Mouse (Mus musculus) adrenal gland, adult 10 weeks (tissue): Measurements from ENCODE around the gene Neurod6. TPM values are rescaled to one million over a fixed set of nuclear protein-coding genes. Genes with fewer than 3 reads are reported as not detected.

ENCODE experiments used
- polyA plus RNA-seq: library from polyadenylated mRNA; stranded (reverse); fragments of 350-450 nt; fragmentation: Illumina TruSeq; extraction: RNeasy Lipid Tissue Mini Kit (QIAGEN cat#74804); gene quantifications from one replicate; pipeline ENCODE4 v1.2.3, GENCODE M21; 2014; ENCODE audit warnings: low read depth, low replicate concordance

Neurod6 gene
- not detected for polyA plus RNA-seq

GRCm38 (mm10) chr6:55680974-55681373 lies at the start of gene Neurod6:
Neurod6 (minus strand) TSS chr6:55681263.

Other genes with a start within 250 kb of the Neurod6 start
- 15.7 TPM for gene Adcyap1r1, start 229.3 kb downstream of the Neurod6 start, polyA plus RNA-seq
- gene Itprid1, start 155.6 kb upstream of the Neurod6 start, polyA plus RNA-seq: 0.52 TPM